Mouse (Mus musculus) liver, embryonic 13.5 days (tissue): ENCODE results near the gene Eya2. TPM values are rescaled to one million over a fixed set of nuclear protein-coding genes. Genes with fewer than 3 reads are reported as not detected.

Experiments
- ATAC-seq: fragments of 200-750 bp; cut with Nextera tagmentation; 2 replicates; pipeline ENCODE4 v1.8.0; 2017; ENCODE audit warnings: low read depth, mild to moderate bottlenecking, moderate number of reproducible peaks, moderate library complexity
- DNase-seq: peaks from one replicate; pipeline ENCODE4 v3.0.0; 2022
- H3K27ac ChIP-seq: fragments of 300-500 bp; sonication (generic); 2 replicates; pipeline ENCODE4 v1.5.1; 2015; ENCODE audit warnings: moderate library complexity, mild to moderate bottlenecking, inconsistent platforms
- H3K27me3 ChIP-seq: fragments of 300-500 bp; sonication (generic); 2 replicates; pipeline ENCODE4 v1.6.1; 2015; ENCODE audit warnings: mild to moderate bottlenecking, inconsistent platforms
- H3K36me3 ChIP-seq: fragments of 300-500 bp; sonication (generic); 2 replicates; pipeline ENCODE4 v1.6.1; 2015; ENCODE audit warnings: mild to moderate bottlenecking, inconsistent platforms
- H3K4me1 ChIP-seq: fragments of 300-500 bp; sonication (generic); replicated peaks from 2 replicates; pipeline ENCODE4 v1.6.1; 2015; ENCODE audit warnings: inconsistent platforms
- H3K4me2 ChIP-seq: fragments of 300-500 bp; sonication (generic); 2 replicates; pipeline ENCODE4 v1.6.1; 2015; ENCODE audit warnings: inconsistent platforms, mild to moderate bottlenecking, moderate library complexity
- H3K4me3 ChIP-seq: fragments of 300-500 bp; sonication (generic); replicated peaks from 2 replicates; pipeline ENCODE4 v1.5.1; 2015; ENCODE audit warnings: mild to moderate bottlenecking, inconsistent platforms
- H3K9ac ChIP-seq: fragments of 300-500 bp; sonication (generic); 2 replicates; pipeline ENCODE4 v1.6.1; 2015; ENCODE audit warnings: mild to moderate bottlenecking, inconsistent platforms
- H3K9me3 ChIP-seq: fragments of 300-500 bp; sonication (generic); replicated peaks from 2 replicates; pipeline ENCODE4 v1.6.1; 2016; ENCODE audit warnings: inconsistent platforms
- WGBS: fragments of 180-500 bp; shearing (Covaris S2); methylation state at CpG from one replicate; pipeline ENCODE4 v1.1.7; 2015; ENCODE audit not compliant: insufficient replicate concordance; 5-methylcytosine and 5-hydroxymethylcytosine counted together
- polyA plus RNA-seq: library from polyadenylated mRNA; unstranded; fragments of >200 nt; fragmentation: Nextera tagmentation; extraction: Ambion mirVana; gene quantifications from 2 replicates; pipeline ENCODE4 v1.2.1, GENCODE M21; 2015

Eya2 gene
- polyA plus RNA-seq, 1 experiment from 2014 or later: 0.13 TPM

- Histone ChIP-seq H3K4me1 (no peaks in the 10 kb centered on the region), H3K4me2 (no peak overlapping the region), H3K9ac (no peak overlapping the region), H3K9me3 (no peaks in the 10 kb centered on the region), H3K36me3 (peaks cover 99% of the 10 kb centered on the region), H3K27me3 (no peaks in the 10 kb centered on the region), H3K27ac (no peak overlapping the region), H3K4me3 (no peak overlapping the region)
- WGBS: 84% methylated on average over 5 of the region's 5 CpGs
- no peak for DNase-seq
- ATAC-seq: no peak
Measured at GRCm38 (mm10) chr2:165809091-165809490, 214.3 kb downstream of the Eya2 start.

GRCm38 (mm10) chr2:165809901-165810477 is 215.2 kb downstream of the Eya2 start:
- DNase-seq (no peak), ATAC-seq (no peak)
- Histone ChIP-seq H3K36me3 (peaks cover 99% of the 10 kb centered on the region), H3K4me1 (no peaks in the 10 kb centered on the region), H3K4me2 (no peak overlapping the region), H3K4me3 (no peak overlapping the region), H3K27ac (no peak overlapping the region), H3K9me3 (no peaks in the 10 kb centered on the region), H3K27me3 (no peaks in the 10 kb centered on the region), H3K9ac (no peak overlapping the region)
- WGBS: 83% methylated on average over 5 of the region's 5 CpGs

- WGBS: 78% methylated on average over 5 of the region's 5 CpGs
- Histone ChIP-seq H3K27me3 (no peaks in the 10 kb centered on the region), H3K9ac (no peak overlapping the region), H3K27ac (no peak overlapping the region), H3K4me3 (no peak overlapping the region), H3K4me2 (no peak overlapping the region), H3K4me1 (no peaks in the 10 kb centered on the region), H3K36me3 (peaks cover 99% of the 10 kb centered on the region), H3K9me3 (no peaks in the 10 kb centered on the region)
- no peak for DNase-seq
- ATAC-seq: no peak
Measured at GRCm38 (mm10) chr2:165811536-165811935, 216.7 kb downstream of the Eya2 start.

GRCm38 (mm10) chr2:165812889-165813288 is 218.1 kb downstream of the Eya2 start:
- H3K4me1 ChIP-seq: no peaks in the 10 kb centered on the region
- WGBS: 85% methylated on average over 8 of the region's 8 CpGs
- no peak overlapping the region for H3K27ac ChIP-seq
- peaks cover 99% of the 10 kb centered on the region for H3K36me3 ChIP-seq
- DNase-seq: no peak
- H3K4me2 ChIP-seq: no peak overlapping the region
- no peak for ATAC-seq
- H3K9me3 ChIP-seq: no peaks in the 10 kb centered on the region
- H3K27me3 ChIP-seq: no peaks in the 10 kb centered on the region
- H3K9ac ChIP-seq: no peak overlapping the region
- no peak overlapping the region for H3K4me3 ChIP-seq

GRCm38 (mm10) chr2:165815103-165815880 is 220.5 kb downstream of the Eya2 start:
- no peaks in the 10 kb centered on the region for H3K9me3 ChIP-seq
- no peak overlapping the region for H3K27ac ChIP-seq
- WGBS: 87% methylated on average over 26 of the region's 28 CpGs
- ATAC-seq (no peak), DNase-seq (no peak)
- H3K27me3 ChIP-seq: no peaks in the 10 kb centered on the region
- H3K4me3 ChIP-seq: no peak overlapping the region
- H3K9ac ChIP-seq: no peak overlapping the region
- no peak overlapping the region for H3K4me2 ChIP-seq
- no peaks in the 10 kb centered on the region for H3K4me1 ChIP-seq
- peaks cover 98% of the 10 kb centered on the region for H3K36me3 ChIP-seq

- no peaks in the 10 kb centered on the region for H3K4me1 ChIP-seq
- H3K27me3 ChIP-seq: no peaks in the 10 kb centered on the region
- peaks cover 98% of the 10 kb centered on the region for H3K36me3 ChIP-seq
- no peaks in the 10 kb centered on the region for H3K9me3 ChIP-seq
- DNase-seq: no peak
- H3K9ac ChIP-seq: no peak overlapping the region
- WGBS: 93% methylated on average over 10 of the region's 10 CpGs
- H3K27ac ChIP-seq: no peak overlapping the region
- H3K4me3 ChIP-seq: no peak overlapping the region
- no peak for ATAC-seq
- H3K4me2 ChIP-seq: no peak overlapping the region
Measured at GRCm38 (mm10) chr2:165817437-165817836, 222.6 kb downstream of the Eya2 start.

GRCm38 (mm10) chr2:165818570-165818969 is 223.7 kb downstream of the Eya2 start:
- 88% methylated on average over 6 of the region's 6 CpGs for WGBS
- H3K36me3 ChIP-seq: peaks cover 98% of the 10 kb centered on the region
- H3K9ac ChIP-seq: no peak overlapping the region
- no peaks in the 10 kb centered on the region for H3K9me3 ChIP-seq
- no peaks in the 10 kb centered on the region for H3K27me3 ChIP-seq
- H3K4me2 ChIP-seq: no peak overlapping the region
- H3K4me1 ChIP-seq: no peaks in the 10 kb centered on the region
- H3K27ac ChIP-seq: no peak overlapping the region
- no peak for DNase-seq
- no peak overlapping the region for H3K4me3 ChIP-seq
- no peak for ATAC-seq

- ATAC-seq (peak; percentile 61), DNase-seq (peak; percentile 46)
- WGBS: 64% methylated on average over 10 of the region's 10 CpGs
- Histone ChIP-seq H3K4me2 (no peak overlapping the region), H3K27me3 (no peaks in the 10 kb centered on the region), H3K9ac (no peak overlapping the region), H3K9me3 (no peaks in the 10 kb centered on the region), H3K4me1 (no peaks in the 10 kb centered on the region), H3K4me3 (no peak overlapping the region), H3K36me3 (peaks cover 98% of the 10 kb centered on the region), H3K27ac (no peak overlapping the region)
Measured at GRCm38 (mm10) chr2:165818985-165819948, 224.4 kb downstream of the Eya2 start.

GRCm38 (mm10) chr2:165820073-165820472 is 225.2 kb downstream of the Eya2 start:
- Histone ChIP-seq H3K4me3 (no peak overlapping the region), H3K4me1 (no peaks in the 10 kb centered on the region), H3K4me2 (no peak overlapping the region), H3K9ac (no peak overlapping the region), H3K27ac (no peak overlapping the region), H3K9me3 (no peaks in the 10 kb centered on the region), H3K36me3 (peaks cover 98% of the 10 kb centered on the region), H3K27me3 (no peaks in the 10 kb centered on the region)
- no peak for DNase-seq
- WGBS: 70% methylated on average over 3 of the region's 3 CpGs
- ATAC-seq: no peak

- H3K9me3 ChIP-seq: no peaks in the 10 kb centered on the region
- WGBS: 80% methylated on average over 15 of the region's 15 CpGs
- H3K9ac ChIP-seq: no peak overlapping the region
- ATAC-seq (no peak), DNase-seq (no peak)
- no peak overlapping the region for H3K4me3 ChIP-seq
- no peak overlapping the region for H3K27ac ChIP-seq
- peaks cover 99% of the 10 kb centered on the region for H3K36me3 ChIP-seq
- H3K4me2 ChIP-seq: no peak overlapping the region
- no peaks in the 10 kb centered on the region for H3K27me3 ChIP-seq
- no peaks in the 10 kb centered on the region for H3K4me1 ChIP-seq
Measured at GRCm38 (mm10) chr2:165820504-165821095, 225.8 kb downstream of the Eya2 start.
